Mouse (Mus musculus) heart, postnatal 0 days (tissue): ENCODE results near the gene Ahcyl2. TPM values are rescaled to one million over a fixed set of nuclear protein-coding genes. Genes with fewer than 3 reads are reported as not detected.

Experiments
- ATAC-seq: fragments of 200-750 bp; cut with Nextera tagmentation; 2 replicates; pipeline ENCODE4 v1.8.0; 2017; ENCODE audit warnings: low read depth, moderate number of reproducible peaks, moderate library complexity; ENCODE audit not compliant: insufficient read depth
- DNase-seq: peaks from one replicate; pipeline ENCODE4 v3.0.0-alpha.2; 2016; ENCODE audit warnings: low spot score
- H3K27ac ChIP-seq: fragments of 300-500 bp; sonication (generic); 2 replicates; pipeline ENCODE4 v1.5.1; 2014; ENCODE audit warnings: low read depth, mild to moderate bottlenecking
- H3K27me3 ChIP-seq: fragments of 300-500 bp; sonication (generic); 2 replicates; pipeline ENCODE4 v1.6.1; 2014; ENCODE audit warnings: low read length, mixed read lengths; ENCODE audit not compliant: control insufficient read depth, insufficient read depth
- H3K36me3 ChIP-seq: fragments of 300-500 bp; sonication (generic); replicated peaks from 2 replicates; pipeline ENCODE4 v1.6.1; 2014; ENCODE audit warnings: low read length, mixed read lengths; ENCODE audit not compliant: control insufficient read depth, insufficient read depth
- H3K4me1 ChIP-seq: fragments of 300-500 bp; sonication (generic); 2 replicates; pipeline ENCODE4 v1.6.1; 2014; ENCODE audit warnings: antibody characterized with exemption; ENCODE audit not compliant: control insufficient read depth, insufficient read depth
- H3K4me2 ChIP-seq: fragments of 300-500 bp; sonication (generic); 2 replicates; pipeline ENCODE4 v1.6.1; 2014; ENCODE audit warnings: low read depth, mild to moderate bottlenecking, low read length, moderate library complexity
- H3K4me3 ChIP-seq: fragments of 300-500 bp; sonication (generic); 2 replicates; pipeline ENCODE4 v1.5.1; 2014; ENCODE audit warnings: low read depth, low read length
- H3K9ac ChIP-seq: fragments of 300-500 bp; sonication (generic); replicated peaks from 2 replicates; pipeline ENCODE4 v1.6.1; 2014; ENCODE audit warnings: low read depth, low read length, mixed read lengths
- H3K9me3 ChIP-seq: fragments of 300-500 bp; sonication (generic); replicated peaks from 2 replicates; pipeline ENCODE4 v1.6.1; 2016; ENCODE audit warnings: low read length; ENCODE audit not compliant: control insufficient read depth
- CTCF ChIP-seq: IDR thresholded peaks from 2 replicates; pipeline ENCODE4 v1.5.1; 2016; ENCODE audit warnings: antibody characterized with exemption, control low read depth, low read depth
- EP300 ChIP-seq: IDR thresholded peaks from 2 replicates; pipeline ENCODE4 v1.6.1; 2016; ENCODE audit warnings: antibody characterized with exemption, low read depth
- whole genome bisulfite sequencing: fragments of 180-500 bp; shearing (Covaris S2); extraction: QIAGEN DNeasy Blood & Tissue Kit; methylation state at CpG from one replicate; pipeline ENCODE4 v1.1.7; 2014; 5-methylcytosine and 5-hydroxymethylcytosine counted together
- polyA plus RNA-seq: library from polyadenylated mRNA; unstranded; fragments of >200 nt; fragmentation: Nextera tagmentation; extraction: Ambion mirVana; gene quantifications from 2 replicates; pipeline ENCODE4 v1.2.1, GENCODE M21; 2015
- total RNA-seq: library from RNA; depleted of rRNA; stranded (reverse); fragments of >200 nt; gene quantifications from 2 replicates; pipeline ENCODE4 v1.2.3, GENCODE M21; 2014; ENCODE audit warnings: low replicate concordance

Ahcyl2 gene
- total and polyA plus RNA-seq, 2 experiments from 2014 or later: 3.4 to 31.6 TPM

GRCm38 (mm10) chr6:29780571-29780970, 12.8 kb downstream of the Ahcyl2 start:
- no peak for TF ChIP-seq EP300
- no peak for TF ChIP-seq CTCF

GRCm38 (mm10) chr6:29782239-29782638, 14.4 kb downstream of the Ahcyl2 start:
- no peaks in the 10 kb centered on the region for H3K36me3 ChIP-seq
- DNase-seq: no peak
- no peak overlapping the region for H3K27ac ChIP-seq
- no peaks in the 10 kb centered on the region for H3K4me1 ChIP-seq
- TF ChIP-seq EP300 (no peak), CTCF (no peak)
- H3K27me3 ChIP-seq: no peaks in the 10 kb centered on the region
- ATAC-seq: no peak
- H3K4me3 ChIP-seq: no peak overlapping the region
- no peak overlapping the region for H3K4me2 ChIP-seq
- no peaks in the 10 kb centered on the region for H3K9me3 ChIP-seq
- no peak overlapping the region for H3K9ac ChIP-seq
- WGBS: 60% methylated on average over 1 of the region's 1 CpGs

More at GRCm38 (mm10) chr6:29780571-29780970, 12.8 kb downstream of the Ahcyl2 start:
- no peak overlapping the region for H3K27ac ChIP-seq
- H3K27me3 ChIP-seq: no peaks in the 10 kb centered on the region
- no peaks in the 10 kb centered on the region for H3K36me3 ChIP-seq
- DNase-seq (no peak), ATAC-seq (no peak)
- H3K9me3 ChIP-seq: no peaks in the 10 kb centered on the region
- WGBS: 90% methylated on average over 2 of the region's 2 CpGs
- no peak overlapping the region for H3K4me2 ChIP-seq
- H3K4me3 ChIP-seq: no peak overlapping the region
- no peak overlapping the region for H3K9ac ChIP-seq
- no peaks in the 10 kb centered on the region for H3K4me1 ChIP-seq

- Histone ChIP-seq H3K9me3 (no peaks in the 10 kb centered on the region), H3K4me3 (no peak overlapping the region), H3K36me3 (no peaks in the 10 kb centered on the region), H3K4me2 (no peak overlapping the region), H3K4me1 (no peaks in the 10 kb centered on the region), H3K27me3 (no peaks in the 10 kb centered on the region), H3K27ac (no peak overlapping the region), H3K9ac (no peak overlapping the region)
- TF ChIP-seq EP300 (no peak), CTCF (no peak)
- DNase-seq (no peak), ATAC-seq (no peak)
- WGBS: 87% methylated on average over 6 of the region's 6 CpGs
Observed at GRCm38 (mm10) chr6:29783960-29784359, 16.1 kb downstream of the Ahcyl2 start.

- no peak for ATAC-seq
- no peak for DNase-seq
- Histone ChIP-seq H3K4me3 (no peak overlapping the region), H3K9ac (no peak overlapping the region), H3K27ac (no peak overlapping the region), H3K4me1 (no peaks in the 10 kb centered on the region), H3K27me3 (no peaks in the 10 kb centered on the region), H3K9me3 (no peaks in the 10 kb centered on the region), H3K4me2 (no peak overlapping the region), H3K36me3 (no peaks in the 10 kb centered on the region)
- TF ChIP-seq CTCF (no peak), EP300 (no peak)
- 85% methylated on average over 3 of the region's 3 CpGs for WGBS
Observed at GRCm38 (mm10) chr6:29784413-29785021, 16.7 kb downstream of the Ahcyl2 start.

DNA sequence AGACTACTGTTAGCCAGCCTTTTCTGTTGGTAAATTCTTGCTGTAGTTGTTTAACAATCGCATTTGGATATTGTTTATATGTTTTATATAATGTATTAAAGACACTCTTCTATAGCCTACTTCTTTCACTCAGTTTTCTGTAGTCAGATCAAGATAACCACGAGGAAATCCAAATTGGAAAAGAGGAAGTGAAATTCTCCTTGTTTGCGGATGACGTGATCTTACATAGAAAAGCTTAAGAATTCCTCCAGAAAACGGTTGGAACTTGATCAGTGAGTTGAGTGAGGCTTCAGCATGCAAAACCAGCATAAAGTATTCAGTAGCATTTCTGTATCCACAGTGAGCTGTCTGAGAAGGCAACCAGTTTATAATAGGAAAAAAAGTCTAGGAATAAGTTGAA, 17.9 kb downstream of the Ahcyl2 start:
- 75% methylated on average over 5 of the region's 5 CpGs for WGBS
- Histone ChIP-seq H3K27me3 (no peaks in the 10 kb centered on the region), H3K4me2 (no peak overlapping the region), H3K4me1 (no peaks in the 10 kb centered on the region), H3K27ac (no peak overlapping the region), H3K9me3 (no peaks in the 10 kb centered on the region), H3K9ac (no peak overlapping the region), H3K36me3 (no peaks in the 10 kb centered on the region), H3K4me3 (no peak overlapping the region)
- ATAC-seq (no peak), DNase-seq (no peak)
- TF ChIP-seq CTCF: no peak
- no peak for TF ChIP-seq EP300

- DNase-seq (no peak), ATAC-seq (no peak)
- WGBS: 84% methylated on average over 3 of the region's 3 CpGs
- H3K4me3 ChIP-seq: no peak overlapping the region
- H3K4me2 ChIP-seq: no peak overlapping the region
- H3K4me1 ChIP-seq: no peaks in the 10 kb centered on the region
- no peaks in the 10 kb centered on the region for H3K36me3 ChIP-seq
- no peaks in the 10 kb centered on the region for H3K9me3 ChIP-seq
- no peak overlapping the region for H3K9ac ChIP-seq
- TF ChIP-seq CTCF (no peak), EP300 (no peak)
- no peak overlapping the region for H3K27ac ChIP-seq
- H3K27me3 ChIP-seq: no peaks in the 10 kb centered on the region
Observed at GRCm38 (mm10) chr6:29788779-29789350, 21.1 kb downstream of the Ahcyl2 start.
